Mouse (Mus musculus) small intestine, adult 2 months (tissue): ENCODE data around the gene Csrp2.

Source experiments
- CTCF ChIP-seq: fragments of 200-500 bp; IDR thresholded peaks from 2 replicates; pipeline ENCODE4 v1.5.1; 2012; ENCODE audit warnings: low read depth, mild to moderate bottlenecking, control low read depth, inconsistent platforms, low read length, moderate library complexity, mixed read lengths; ENCODE audit not compliant: insufficient replicate concordance, insufficient read length; ENCODE audit errors: extremely low read depth
- POLR2A ChIP-seq: fragments of 200-500 bp; IDR thresholded peaks from 2 replicates; pipeline ENCODE4 v1.6.1; 2012; ENCODE audit warnings: low read depth, mild to moderate bottlenecking, control low read depth, inconsistent platforms, low read length, moderate library complexity

DNA sequence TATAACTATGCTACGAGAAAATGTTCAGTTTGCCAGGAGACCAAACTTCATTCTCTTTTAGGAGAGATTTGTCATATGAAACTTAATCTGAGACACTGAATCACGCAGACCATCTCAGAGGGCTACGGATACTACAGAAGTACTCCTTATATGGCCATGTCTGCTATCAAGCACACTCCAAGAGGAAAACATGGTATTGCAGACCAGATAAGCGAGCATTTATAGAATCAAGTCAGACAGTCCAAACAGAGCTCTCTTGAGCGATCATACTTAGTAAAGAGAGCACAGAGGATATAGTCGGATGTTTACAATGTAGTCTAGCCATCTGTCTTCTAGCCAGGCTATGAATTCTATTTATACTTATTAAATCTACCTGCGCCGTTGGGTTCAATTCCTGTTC lies 44.7 kb upstream of the Csrp2 start:
- TF ChIP-seq CTCF (no peak), POLR2A (no peak)
